Mouse (Mus musculus) c-Kit-positive CD71-positive TER-119-positive erythroid progenitor cells, embryonic 14.5 days (primary cell): ENCODE results near the gene Cradd.

ENCODE experiments used
- DNase-seq: peaks from one replicate; pipeline ENCODE4 v3.0.0-alpha.2; 2013; ENCODE audit warnings: low spot score

Gene Cradd

GRCm38 (mm10) chr10:95156410-95156809 lies 167.5 kb downstream of the Cradd start:
- no peak for DNase-seq

GRCm38 (mm10) chr10:95154675-95155074 lies 169.3 kb downstream of the Cradd start:
- no peak for DNase-seq

DNA sequence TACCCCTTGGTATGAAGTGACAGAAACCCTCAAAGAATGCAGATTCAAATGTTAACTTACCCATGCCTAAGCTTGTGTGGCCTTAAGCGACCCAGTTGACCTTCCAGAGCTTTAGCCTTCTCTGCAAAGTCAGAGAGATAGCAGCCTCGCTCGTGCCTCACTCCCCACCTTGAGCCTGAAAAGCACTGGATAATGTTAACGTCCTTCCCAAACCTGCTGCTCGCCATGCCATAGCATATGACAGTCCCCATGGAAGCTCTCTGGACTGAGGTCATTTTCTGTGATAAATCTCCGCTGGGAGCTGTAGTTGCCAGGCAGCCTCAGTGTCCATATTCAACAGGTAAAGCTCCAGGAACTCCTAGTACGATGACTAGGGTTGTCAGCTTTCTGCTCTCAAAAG lies 170.7 kb downstream of the Cradd start:
- no peak for DNase-seq

GRCm38 (mm10) chr10:95152503-95152989 lies 171.4 kb downstream of the Cradd start:
- no peak for DNase-seq

DNA sequence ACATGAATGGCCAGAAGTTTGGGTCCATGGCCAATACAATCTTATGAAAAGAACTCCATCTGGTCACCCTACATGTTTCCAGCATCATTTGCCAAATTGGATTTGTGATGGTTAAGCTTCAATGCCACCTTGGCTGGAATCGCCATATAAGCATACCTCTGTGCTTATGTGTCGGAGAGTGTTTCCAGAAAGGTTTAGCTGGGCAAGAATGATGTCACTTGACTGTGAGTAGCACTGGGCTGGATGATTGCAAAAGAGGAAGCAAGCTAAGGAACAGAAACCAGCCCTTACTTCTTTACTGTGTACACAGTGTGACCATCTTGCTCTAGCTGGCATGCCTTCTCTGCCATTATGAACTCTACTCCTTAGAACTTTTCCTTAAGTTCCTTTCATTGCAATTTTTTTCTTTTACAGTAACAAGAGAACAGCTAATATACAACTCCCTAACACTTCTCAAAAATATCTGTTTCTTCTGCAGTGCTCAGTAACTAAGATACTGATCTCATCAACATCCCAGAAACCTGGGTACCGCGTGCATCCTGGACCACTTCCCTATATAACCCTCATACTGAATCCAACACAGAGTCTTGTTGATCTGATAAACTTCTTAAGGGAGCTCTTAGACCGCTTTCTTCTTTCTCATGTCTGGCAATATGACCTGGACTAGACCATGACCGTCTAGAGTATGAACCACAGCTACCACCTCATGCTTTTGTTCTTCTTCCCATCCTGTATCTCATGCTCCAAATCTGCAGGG lies 172.7 kb downstream of the Cradd start:
- DNase-seq: no peak

GRCm38 (mm10) chr10:95149666-95150065 lies 174.3 kb downstream of the Cradd start:
- no peak for DNase-seq

- DNase-seq: no peak
Measured at GRCm38 (mm10) chr10:95148641-95149040, 175.3 kb downstream of the Cradd start.

GRCm38 (mm10) chr10:95147136-95147901 lies 176.6 kb downstream of the Cradd start:
- no peak for DNase-seq

- no peak for DNase-seq
Measured at GRCm38 (mm10) chr10:95146491-95146890, 177.4 kb downstream of the Cradd start.

- DNase-seq: no peak
Measured at GRCm38 (mm10) chr10:95145204-95145926, 178.6 kb downstream of the Cradd start.

GRCm38 (mm10) chr10:95144414-95145130 lies 179.4 kb downstream of the Cradd start:
- no peak for DNase-seq

GRCm38 (mm10) chr10:95143446-95144114 lies 180.4 kb downstream of the Cradd start:
- no peak for DNase-seq

DNA sequence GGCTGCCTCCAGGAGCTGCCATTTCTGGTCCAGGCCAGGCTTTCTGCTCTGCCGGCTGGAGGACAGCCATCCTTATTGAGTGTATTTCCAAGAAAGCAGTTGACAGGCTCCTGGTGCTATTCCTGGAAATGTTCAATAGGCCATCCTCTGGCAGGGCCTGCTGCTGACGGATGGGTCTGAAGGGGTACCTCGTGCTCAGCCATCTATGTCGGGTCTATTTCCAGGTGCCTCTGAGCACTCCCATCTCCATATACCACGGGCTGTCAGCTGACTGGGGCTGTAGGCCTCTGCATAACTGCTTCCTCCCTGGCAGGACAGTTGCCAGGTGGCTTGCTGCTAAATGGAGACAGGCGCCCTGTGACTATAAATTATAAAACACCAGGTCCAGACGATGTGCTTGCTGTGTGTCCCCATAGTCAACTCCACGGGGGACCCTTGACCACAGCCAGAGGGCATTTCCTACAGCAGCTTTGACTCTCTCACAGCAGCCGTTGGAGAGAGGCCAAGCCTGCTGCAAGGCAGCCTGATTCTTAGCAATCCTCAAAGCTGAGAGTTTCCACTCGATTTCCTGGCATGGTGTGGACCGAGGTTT lies 181.0 kb downstream of the Cradd start:
- no peak for DNase-seq

DNA sequence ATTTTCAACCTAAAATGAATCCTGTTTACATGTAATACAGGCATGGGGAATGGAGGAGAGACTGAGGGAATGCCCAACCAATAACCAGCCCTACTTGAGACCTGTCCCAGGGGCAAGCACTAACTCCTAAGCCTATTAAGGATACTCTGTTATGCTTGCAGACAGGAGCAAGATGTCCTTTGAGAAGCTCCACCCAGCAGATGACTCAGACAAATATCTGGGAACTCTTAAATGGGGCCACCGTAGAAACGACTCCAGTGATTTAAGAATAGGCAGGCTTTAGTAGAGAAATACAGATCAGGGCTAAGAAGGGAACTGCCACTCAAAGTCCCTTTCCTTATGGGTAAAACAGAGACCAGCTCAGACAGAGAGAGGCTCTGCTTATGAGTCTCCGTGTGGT lies 182.9 kb downstream of the Cradd start:
- no peak for DNase-seq

GRCm38 (mm10) chr10:95140191-95140590 lies 183.7 kb downstream of the Cradd start:
- DNase-seq: no peak

- no peak for DNase-seq
Measured at GRCm38 (mm10) chr10:95139645-95140044, 184.3 kb downstream of the Cradd start.

GRCm38 (mm10) chr10:95133057-95133456 lies 190.9 kb downstream of the Cradd start:
- DNase-seq: no peak
